Mouse (Mus musculus) heart, adult 9 months (tissue): ENCODE results near the gene Vmp1.
A peak's percentile ranks its signal among the peaks of the same experiment; 100 is the strongest.

Experiments used
- DNase-seq, 2 experiments: peaks; one replicate each; pipeline ENCODE4 v3.0.0; 2022; ENCODE audit warnings: low spot score in 2 of 2

The Vmp1 gene

DNA sequence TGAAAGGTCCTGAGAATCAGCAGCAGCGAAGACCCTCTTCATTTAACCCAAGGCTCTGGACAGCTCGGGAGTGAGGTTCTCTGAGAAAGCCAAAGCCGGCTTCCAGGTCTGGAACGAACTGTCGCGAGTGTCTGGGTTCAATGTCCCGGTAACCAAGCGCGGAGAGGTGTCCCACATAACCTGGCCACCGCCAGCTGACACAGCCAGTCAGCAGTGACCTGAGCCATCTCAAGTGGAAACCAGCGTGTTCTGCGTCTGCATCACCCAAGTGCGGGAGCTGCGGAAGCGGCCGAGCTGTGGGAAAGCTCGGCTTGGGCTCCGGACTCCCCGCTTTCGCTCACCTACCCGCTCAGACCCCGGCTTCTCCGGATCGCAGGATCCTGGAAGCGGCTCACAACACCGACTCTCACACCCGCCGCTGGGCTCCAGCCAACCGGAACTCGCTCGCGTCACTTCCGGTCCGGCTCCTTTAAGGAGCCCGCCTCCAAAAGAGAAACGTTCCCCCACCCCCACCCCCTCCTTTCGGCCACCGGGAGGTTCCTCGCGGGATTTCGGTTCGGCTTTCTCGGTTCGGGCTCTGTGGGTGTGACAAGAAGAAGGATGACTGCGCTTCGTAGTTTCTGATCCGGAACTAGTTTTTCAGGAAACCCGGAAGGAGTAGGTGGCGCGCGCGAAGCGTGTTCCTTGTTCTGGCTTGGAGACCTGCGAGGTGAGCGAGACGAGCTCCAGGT is at the start of gene Vmp1, which contains the start of gene Ptrh2:
Gene Vmp1, minus strand, starts transcription at position 442 of the 731 bp plus-strand sequence.
Gene Ptrh2, plus strand, starts transcription at position 591 of the 731 bp plus-strand sequence.
- peak; percentile 87 to 92 for DNase-seq

DNA sequence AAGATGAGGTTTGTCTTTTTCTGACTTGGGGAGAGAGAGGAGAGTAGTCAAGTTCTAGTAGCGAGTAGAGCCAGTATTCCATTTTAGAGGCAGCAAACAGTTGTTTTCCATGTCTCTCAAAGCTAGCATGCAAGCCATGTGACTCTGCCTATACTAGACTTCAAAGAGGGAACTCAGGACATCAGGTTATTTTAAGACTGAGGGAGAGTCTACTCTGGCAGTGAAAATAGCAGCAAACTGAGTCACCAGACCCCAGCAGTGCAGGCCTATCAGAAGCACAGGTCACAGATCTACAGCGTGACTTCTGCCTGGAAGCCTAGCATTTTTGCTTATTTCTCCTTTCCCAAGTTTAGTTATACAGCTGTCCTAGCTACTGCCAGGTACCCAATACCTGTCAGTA is 47.8 kb upstream of the Vmp1 start:
- peak; percentile 51 to 58 for DNase-seq

GRCm38 (mm10) chr11:86725607-86726006 is 42.0 kb upstream of the Vmp1 start:
- no peak for DNase-seq

GRCm38 (mm10) chr11:86724982-86725381 is 41.3 kb upstream of the Vmp1 start:
- DNase-seq, result no peak

DNA sequence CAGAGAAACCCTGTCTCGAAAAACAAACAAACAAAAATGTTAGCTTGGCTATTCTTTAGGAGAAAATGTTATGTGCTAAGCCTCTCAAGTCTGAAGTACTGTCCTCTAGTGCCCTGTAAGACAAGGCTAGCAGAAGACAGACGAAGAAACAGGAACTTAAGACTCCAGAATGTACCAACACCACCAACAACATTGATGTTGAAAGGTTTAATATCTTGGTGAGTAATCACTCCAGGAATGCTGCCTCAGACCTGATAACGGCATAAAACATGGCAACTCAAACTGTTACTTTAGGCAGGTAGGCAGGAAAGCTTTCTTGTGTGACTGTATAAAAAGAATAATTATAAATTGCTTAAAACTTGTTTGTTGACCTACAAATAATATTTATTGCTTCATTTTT is 40.4 kb upstream of the Vmp1 start:
- DNase-seq, result no peak

- no peak for DNase-seq
Measured at GRCm38 (mm10) chr11:86719390-86719789, 35.8 kb upstream of the Vmp1 start.

DNA sequence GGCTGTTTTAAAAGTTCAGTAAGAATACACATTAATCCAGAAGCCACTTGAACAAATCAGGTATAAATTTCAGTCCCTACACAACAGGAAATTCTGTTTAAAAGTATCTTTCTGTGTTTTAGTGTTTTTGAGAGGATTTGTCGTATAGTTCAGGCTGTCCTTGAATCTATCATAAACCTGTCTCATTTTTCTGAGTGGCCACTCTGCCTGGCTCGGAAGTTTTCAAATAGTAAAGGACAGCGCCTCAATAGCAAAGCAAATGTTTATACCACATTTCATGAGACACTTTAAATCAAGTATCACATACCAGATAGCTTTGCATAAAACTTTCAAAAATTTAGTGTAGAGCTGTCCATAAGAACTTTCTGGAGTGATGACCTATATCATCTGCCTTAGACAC is 34.7 kb upstream of the Vmp1 start:
- DNase-seq, result no peak

- no peak for DNase-seq
Measured at GRCm38 (mm10) chr11:86717306-86718065, 33.9 kb upstream of the Vmp1 start.

DNA sequence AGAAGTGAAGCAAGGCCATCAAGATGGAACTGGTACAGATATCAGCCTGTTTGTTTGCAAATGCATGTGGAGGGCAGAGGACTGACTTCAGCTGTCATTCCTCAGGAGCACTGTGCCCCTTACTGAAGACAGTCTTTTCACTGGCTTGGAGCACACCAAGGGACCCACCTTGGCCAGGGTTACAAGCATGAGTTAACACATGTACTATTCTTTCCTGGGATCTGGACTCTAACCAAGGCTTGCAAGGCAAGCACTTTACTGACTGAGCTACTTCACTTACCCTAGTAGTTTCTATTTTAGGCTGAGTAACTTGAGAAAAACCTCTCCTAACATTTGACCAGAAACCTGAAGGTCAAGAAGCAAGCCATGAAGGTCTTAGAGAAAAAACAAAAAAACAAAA is 31.0 kb upstream of the Vmp1 start:
- no peak for DNase-seq

DNA sequence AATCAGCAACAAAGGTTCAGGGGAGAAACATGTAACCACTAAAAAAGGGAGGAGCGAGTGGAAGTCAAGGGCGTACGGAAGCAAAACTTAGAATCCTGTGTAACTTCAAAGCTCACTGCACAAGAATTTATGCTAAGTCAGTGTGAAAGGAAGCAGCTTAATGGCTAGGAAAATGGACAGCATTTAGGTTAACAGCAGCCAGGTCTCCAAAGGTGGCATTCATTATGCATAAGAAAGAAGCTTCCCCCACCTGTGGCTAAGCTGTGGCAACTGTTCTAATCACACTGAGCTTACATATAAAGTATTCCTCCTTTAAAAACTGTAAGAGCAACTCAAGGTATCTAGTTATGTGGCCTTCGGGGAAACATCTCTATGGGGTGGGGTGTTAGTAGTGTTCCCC is 17.5 kb upstream of the Vmp1 start:
- no peak for DNase-seq

DNA sequence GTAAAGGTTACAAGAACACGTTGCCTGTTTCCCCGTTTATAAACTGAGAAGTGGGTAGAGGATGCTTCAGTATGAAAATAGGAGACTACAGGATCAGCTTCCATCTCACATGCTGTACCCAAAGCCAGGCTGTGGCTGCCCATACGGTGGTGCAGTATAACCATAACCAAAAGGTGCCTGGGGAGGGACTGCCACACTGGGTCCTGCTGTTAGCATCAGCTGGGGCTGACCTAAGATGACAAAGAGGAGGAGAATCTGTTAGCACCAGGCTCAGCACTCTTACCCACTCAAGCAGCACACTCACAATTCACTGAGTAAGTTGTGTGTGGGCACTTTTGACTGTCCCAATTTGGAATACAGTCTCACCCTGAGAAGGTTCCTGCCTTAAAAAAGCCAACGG is 11.8 kb upstream of the Vmp1 start:
- no peak for DNase-seq

GRCm38 (mm10) chr11:86692546-86692945 is 8.9 kb upstream of the Vmp1 start:
- no peak for DNase-seq

GRCm38 (mm10) chr11:86691956-86692355 is 8.3 kb upstream of the Vmp1 start:
- no peak for DNase-seq

DNA sequence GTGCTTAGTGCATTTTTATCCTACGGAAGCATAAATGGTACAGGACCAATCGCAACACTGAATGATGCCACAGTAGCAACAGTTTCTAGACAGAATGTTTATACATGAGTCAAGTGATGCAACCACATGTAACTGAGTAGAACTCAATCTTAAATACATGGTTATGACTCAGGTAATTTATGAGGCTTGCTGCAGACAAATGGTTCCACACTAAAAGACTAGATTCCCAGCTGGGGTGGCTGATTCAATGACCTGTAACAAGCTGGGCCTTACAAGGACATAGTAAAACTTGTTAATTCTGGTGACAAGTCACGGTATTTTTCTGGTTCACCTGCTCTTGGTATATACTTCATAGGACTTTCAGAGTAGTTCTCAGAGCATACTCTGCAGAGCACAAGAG is 7.8 kb upstream of the Vmp1 start:
- DNase-seq, result no peak

- no peak for DNase-seq
Measured at GRCm38 (mm10) chr11:86690383-86690782, 6.7 kb upstream of the Vmp1 start.

DNA sequence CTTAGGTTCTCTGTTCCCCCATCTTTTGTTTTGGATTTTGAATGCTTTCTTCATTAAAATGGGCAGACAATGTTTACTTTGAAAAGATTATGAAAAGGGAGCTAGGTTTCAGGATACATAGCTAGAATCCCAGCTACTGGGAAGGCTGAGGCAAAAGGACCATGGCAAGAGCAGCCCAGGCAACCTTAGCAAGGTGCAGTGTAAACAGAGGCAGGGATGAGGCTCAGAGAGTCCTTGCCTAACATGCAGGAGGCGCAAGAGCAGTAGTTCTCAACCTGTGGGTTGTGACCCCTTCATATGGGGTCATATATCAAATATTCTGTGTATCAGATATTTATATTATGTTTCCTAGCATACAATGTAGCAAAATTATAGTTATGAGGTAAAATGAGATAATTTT is 1.7 kb upstream of the Vmp1 start:
- DNase-seq, result no peak

GRCm38 (mm10) chr11:86684126-86685012 is 733 bp upstream of the Vmp1 start:
- DNase-seq, result no peak

DNA sequence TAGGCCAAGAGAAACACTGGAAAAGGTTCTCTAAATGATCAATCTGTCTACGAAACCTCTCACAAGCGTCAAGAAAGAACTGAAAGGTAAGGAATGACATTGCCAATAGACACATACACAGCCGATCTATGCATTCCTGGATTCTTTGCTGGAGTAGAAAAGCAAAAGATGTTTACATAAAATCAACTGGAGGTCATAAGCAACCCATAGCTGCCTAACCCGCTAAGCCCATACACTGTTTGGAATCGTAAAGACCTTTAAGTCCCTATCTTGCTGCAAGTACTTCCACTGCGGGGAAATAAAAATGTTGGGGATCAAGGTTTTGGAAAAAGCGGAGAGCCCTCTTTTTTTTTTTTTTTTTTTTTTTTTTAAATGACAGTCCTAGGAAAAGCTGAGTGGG is 775 bp downstream of the Vmp1 start:
- DNase-seq, result no peak

DNA sequence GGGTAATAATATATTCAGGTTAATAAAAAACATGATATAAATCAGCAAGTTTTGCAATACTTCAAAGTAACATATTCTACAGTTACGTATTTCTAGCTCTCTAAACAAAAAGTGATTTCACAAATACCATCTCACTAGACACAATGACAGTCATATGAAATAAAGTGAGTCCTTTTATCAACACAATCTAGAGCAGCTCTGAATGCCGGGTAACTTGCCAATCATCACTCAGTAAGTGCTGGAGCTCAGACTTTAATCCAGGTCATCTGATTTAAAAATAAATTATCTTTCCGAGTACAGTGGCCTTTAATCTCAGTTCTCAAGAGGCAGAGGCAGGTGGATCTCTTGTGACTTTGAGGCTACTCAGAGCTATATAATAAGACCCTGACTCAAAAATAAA is 2.2 kb downstream of the Vmp1 start:
- DNase-seq, result no peak

GRCm38 (mm10) chr11:86680729-86681128 is 2.9 kb downstream of the Vmp1 start:
- DNase-seq, result no peak

DNA sequence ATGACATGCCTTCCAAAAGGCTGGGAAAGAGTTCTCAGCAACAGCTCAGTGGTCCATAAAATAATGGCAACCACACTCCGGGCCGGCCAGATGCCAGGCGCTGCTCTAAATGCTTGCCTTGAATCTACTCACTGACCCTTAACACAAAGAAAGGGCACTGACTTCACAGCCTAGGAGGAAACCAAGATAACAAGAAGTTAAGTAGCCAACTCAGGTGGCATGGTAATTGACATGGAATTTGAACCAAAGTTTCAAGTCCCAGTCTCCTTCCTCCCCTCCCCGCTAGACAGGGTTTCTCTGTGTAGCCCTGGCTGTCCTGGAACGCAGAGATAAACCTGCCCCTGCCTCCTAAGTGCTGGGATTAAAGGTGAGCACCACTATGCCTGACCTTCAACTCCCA is 4.7 kb downstream of the Vmp1 start:
- DNase-seq, result no peak

- DNase-seq, result no peak
Measured at GRCm38 (mm10) chr11:86675520-86675919, 8.1 kb downstream of the Vmp1 start.
